Mouse (Mus musculus) spleen, adult 2 months (tissue): ENCODE data around the gene Zfyve1. TPM values are rescaled to one million over a fixed set of nuclear protein-coding genes. Genes with fewer than 3 reads are reported as not detected.

ENCODE experiments used
- DNase-seq, 2 experiments: peaks; one replicate each; pipeline versions ENCODE4 v3.0.0 to v3.0.0-alpha.2; 2012 to 2021; ENCODE audit warnings: low spot score in 2 of 2, low read depth in 1 of 2
- H3K27ac ChIP-seq: fragments of 200-500 bp; 2 replicates; pipeline ENCODE4 v1.5.1; 2012; ENCODE audit warnings: low read length, inconsistent platforms; ENCODE audit not compliant: insufficient read depth
- H3K27me3 ChIP-seq: fragments of 200-500 bp; 2 replicates; pipeline ENCODE4 v1.6.1; 2012; ENCODE audit warnings: mild to moderate bottlenecking, moderate library complexity, low read length, inconsistent platforms; ENCODE audit not compliant: control insufficient read depth, insufficient read depth
- H3K36me3 ChIP-seq: fragments of 200-500 bp; 2 replicates; pipeline ENCODE4 v1.6.1; 2012; ENCODE audit warnings: mild to moderate bottlenecking, low read length, inconsistent platforms; ENCODE audit not compliant: control insufficient read depth, insufficient read depth
- H3K4me1 ChIP-seq: fragments of 200-500 bp; 2 replicates; pipeline ENCODE4 v1.6.1; 2011; ENCODE audit warnings: inconsistent platforms; ENCODE audit not compliant: control insufficient read depth, insufficient read depth, insufficient read length
- H3K4me3 ChIP-seq: fragments of 200-500 bp; 2 replicates; pipeline ENCODE4 v1.5.1; 2011; ENCODE audit warnings: mild to moderate bottlenecking, inconsistent platforms; ENCODE audit not compliant: insufficient read depth, insufficient read length; ENCODE audit errors: extremely low read depth
- CTCF ChIP-seq: fragments of 200-500 bp; IDR thresholded peaks from 2 replicates; pipeline ENCODE4 v1.5.1; 2011; ENCODE audit warnings: mild to moderate bottlenecking, inconsistent platforms; ENCODE audit not compliant: insufficient read depth, insufficient read length, insufficient replicate concordance; ENCODE audit errors: extremely low read depth
- POLR2A ChIP-seq: fragments of 200-500 bp; IDR thresholded peaks from 2 replicates; pipeline ENCODE4 v1.6.1; 2011; ENCODE audit warnings: low read depth, low read length, inconsistent platforms
- WGBS: fragments of 180-500 bp; shearing (Covaris S2); methylation state at CpG from one replicate; pipeline ENCODE4 v1.1.7; 2018; 5-methylcytosine and 5-hydroxymethylcytosine counted together
- polyA plus RNA-seq: library from polyadenylated mRNA; depleted of rRNA; stranded (reverse); fragments of >200 nt; gene quantifications from 2 replicates; pipeline ENCODE4 v1.2.3, GENCODE M21; 2012

Gene Zfyve1
- polyA plus RNA-seq, 1 experiment, result 26.5 TPM

DNA sequence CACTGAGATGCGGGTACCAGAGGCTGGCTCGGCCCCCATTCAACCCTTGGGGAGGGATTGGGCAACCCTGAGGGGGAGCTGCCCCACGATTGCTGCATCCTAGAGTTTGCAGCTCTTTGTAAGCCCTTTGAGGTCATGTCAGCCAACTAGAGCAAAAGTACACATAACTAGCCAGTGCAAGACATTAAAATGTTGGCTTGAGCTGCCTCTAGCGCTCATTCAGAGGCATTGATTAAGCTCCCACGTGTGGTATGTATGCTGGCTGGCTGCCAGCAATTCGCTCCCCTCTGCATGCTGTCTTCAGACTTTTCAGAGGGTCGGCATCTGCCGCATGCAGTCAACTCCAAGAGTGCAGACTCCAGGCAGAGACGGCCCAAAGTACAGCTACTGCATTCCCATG is 61.0 kb downstream of the Zfyve1 start:
- peaks cover 16% of the 10 kb centered on the region; the same call in 1 of the 2 replicates for H3K36me3 ChIP-seq
- 88% methylated on average over 9 of the region's 9 CpGs for WGBS
- no peaks in the 10 kb centered on the region for H3K4me1 ChIP-seq
- no peak overlapping the region for H3K4me3 ChIP-seq
- TF ChIP-seq CTCF (no peak), POLR2A (no peak)
- H3K27ac ChIP-seq, result no peak overlapping the region
- DNase-seq, result no peak
- H3K27me3 ChIP-seq, result no peaks in the 10 kb centered on the region

DNA sequence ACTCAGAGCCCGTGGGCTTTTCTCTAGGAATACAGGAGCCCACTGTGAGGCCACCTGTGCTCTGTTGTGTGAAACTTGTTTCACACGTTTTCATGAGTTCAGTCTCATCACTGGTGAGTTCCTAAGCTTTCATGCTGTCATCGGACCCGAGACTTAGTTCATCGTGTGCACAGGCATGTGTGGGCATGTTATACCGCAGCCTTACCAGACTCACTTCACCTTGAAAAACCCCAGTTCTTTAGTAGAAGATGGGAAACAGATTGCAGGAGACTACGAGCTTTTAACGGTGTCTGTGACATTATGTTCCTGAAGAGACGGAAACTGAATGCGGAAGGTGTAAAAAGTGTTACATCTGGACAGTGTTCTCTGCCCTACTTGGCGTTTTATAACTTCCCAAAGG is 61.6 kb downstream of the Zfyve1 start:
- H3K27ac ChIP-seq, result no peak overlapping the region
- H3K4me3 ChIP-seq, result no peak overlapping the region
- peaks cover 17% of the 10 kb centered on the region; the same call in 1 of the 2 replicates for H3K36me3 ChIP-seq
- DNase-seq, result no peak
- no peaks in the 10 kb centered on the region for H3K27me3 ChIP-seq
- 95% methylated on average over 11 of the region's 11 CpGs for WGBS
- H3K4me1 ChIP-seq, result no peaks in the 10 kb centered on the region
- TF ChIP-seq POLR2A (no peak), CTCF (no peak)

DNA sequence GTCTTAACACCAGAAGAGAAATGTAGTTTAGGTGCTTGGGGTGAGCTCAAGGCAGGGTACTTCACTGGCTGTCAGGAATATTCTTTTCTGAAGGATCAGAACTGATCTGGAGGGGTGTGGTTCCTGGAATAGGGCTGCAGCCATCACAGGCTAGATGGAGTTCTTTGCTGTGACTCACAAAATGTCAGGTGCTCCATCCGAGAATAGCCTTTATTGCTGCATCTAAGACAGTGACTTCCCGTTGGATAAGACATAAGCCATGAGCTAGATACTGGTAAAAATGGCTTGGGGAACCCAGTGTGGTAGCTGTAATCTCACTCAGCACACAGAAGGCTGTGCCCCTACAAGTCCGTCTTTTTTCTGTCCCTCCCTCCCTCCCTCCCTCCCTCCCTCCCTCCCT is 62.8 kb downstream of the Zfyve1 start:
- Histone ChIP-seq H3K36me3 (peaks cover 13% of the 10 kb centered on the region; the same call in 1 of the 2 replicates), H3K27ac (no peak overlapping the region), H3K4me3 (no peak overlapping the region), H3K4me1 (no peaks in the 10 kb centered on the region), H3K27me3 (no peaks in the 10 kb centered on the region)
- WGBS, result 96% methylated on average over 3 of the region's 3 CpGs
- no peak for DNase-seq
- TF ChIP-seq POLR2A (no peak), CTCF (no peak)

DNA sequence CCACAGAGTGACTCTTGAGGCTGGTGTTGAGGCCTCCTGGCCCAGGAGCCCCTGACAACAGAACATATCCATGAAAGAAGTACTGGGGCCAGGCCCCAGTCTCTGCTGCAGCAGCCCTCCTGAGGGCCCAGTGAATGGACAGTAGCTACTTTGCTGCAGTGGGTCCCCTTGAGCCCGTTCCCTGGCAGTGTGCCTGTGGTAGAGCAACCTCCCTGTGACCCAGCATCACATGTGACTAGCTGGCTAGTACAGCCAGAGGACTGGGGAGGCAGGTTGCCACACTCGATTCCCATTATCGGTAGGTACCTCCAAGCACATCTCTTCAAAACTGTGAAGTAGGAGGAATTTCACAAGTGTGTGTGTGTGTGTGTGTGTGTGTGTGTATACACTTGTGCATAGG is 64.1 kb downstream of the Zfyve1 start:
- no peak for DNase-seq
- Histone ChIP-seq H3K4me3 (no peak overlapping the region), H3K4me1 (no peaks in the 10 kb centered on the region), H3K27me3 (no peaks in the 10 kb centered on the region), H3K36me3 (peaks cover 7% of the 10 kb centered on the region; the same call in 1 of the 2 replicates), H3K27ac (no peak overlapping the region)
- TF ChIP-seq CTCF (no peak), POLR2A (no peak)
- 91% methylated on average over 3 of the region's 3 CpGs for WGBS

DNA sequence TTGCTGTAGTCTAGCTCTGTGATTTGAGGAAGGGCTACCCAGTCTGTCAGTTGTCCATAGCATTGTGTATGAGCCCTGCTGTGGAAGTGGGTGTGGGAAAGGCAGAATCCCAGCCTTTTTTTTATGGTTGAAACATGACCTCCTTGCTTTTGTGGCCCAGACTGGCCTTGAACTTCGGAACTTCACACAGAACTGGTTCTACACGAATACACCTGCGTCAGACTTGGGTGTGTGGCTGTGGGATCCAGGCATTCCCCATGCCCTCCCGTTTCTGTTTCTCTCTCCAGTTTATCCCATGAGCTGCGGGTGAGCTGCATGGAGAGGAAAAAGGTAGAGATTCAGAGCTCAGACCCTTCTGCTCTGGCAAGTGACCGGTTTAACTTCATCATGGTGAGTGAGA is 65.0 kb downstream of the Zfyve1 start:
- Histone ChIP-seq H3K27me3 (no peaks in the 10 kb centered on the region), H3K36me3 (peaks cover 7% of the 10 kb centered on the region; the same call in 1 of the 2 replicates), H3K4me1 (no peaks in the 10 kb centered on the region), H3K27ac (no peak overlapping the region), H3K4me3 (no peak overlapping the region)
- no peak for DNase-seq
- no peak for TF ChIP-seq POLR2A
- TF ChIP-seq CTCF, result no peak
- 92% methylated on average over 6 of the region's 6 CpGs for WGBS

DNA sequence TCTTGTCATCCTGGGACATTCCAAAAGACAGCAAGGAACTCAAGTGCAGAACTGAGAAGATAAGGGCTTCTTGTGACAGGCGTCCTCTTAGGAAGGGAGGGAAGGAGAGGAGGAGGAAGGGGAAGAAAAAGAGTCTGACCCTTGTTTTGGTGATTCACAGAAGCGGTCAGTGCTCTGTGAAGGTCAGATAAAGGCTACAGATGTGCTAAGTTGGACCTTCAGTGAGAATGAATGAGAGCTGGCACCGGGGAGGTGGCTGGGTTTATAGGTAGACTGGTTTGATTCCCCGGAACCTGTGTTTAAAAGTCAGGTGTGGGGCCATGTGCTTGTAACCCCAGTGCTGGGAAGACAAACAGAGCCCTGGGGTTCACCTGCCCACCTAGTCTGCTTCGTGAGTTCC is 68.4 kb downstream of the Zfyve1 start:
- no peak overlapping the region for H3K4me3 ChIP-seq
- no peaks in the 10 kb centered on the region for H3K27me3 ChIP-seq
- H3K27ac ChIP-seq, result no peak overlapping the region
- no peak for DNase-seq
- WGBS, result 92% methylated on average over 5 of the region's 5 CpGs
- TF ChIP-seq CTCF (no peak), POLR2A (no peak)
- H3K36me3 ChIP-seq, result peaks cover 7% of the 10 kb centered on the region
- no peaks in the 10 kb centered on the region for H3K4me1 ChIP-seq

DNA sequence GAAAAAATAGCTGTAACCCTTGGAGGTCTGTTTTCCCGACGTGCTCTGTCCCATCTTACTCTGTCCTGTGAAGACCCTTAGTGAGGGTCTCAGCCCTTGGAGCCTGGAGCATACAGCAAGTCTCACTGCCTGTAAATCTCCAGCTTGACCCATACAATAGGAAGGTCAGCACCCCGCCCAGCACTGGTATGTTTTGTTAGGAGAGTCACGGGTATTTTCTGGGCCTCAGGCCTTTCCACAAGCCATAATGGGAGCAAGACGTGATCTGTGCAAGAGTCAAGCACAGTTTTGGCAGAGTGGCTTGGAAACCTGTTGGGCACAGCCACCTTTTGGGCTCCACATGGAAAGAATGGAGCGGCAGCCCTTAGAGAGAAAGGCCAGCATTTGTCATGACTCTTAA is 69.2 kb downstream of the Zfyve1 start:
- H3K27me3 ChIP-seq, result no peaks in the 10 kb centered on the region
- TF ChIP-seq CTCF (no peak), POLR2A (no peak)
- 94% methylated on average over 6 of the region's 6 CpGs for WGBS
- no peaks in the 10 kb centered on the region for H3K4me1 ChIP-seq
- H3K4me3 ChIP-seq, result no peak overlapping the region
- no peak overlapping the region for H3K27ac ChIP-seq
- no peak for DNase-seq
- H3K36me3 ChIP-seq, result peaks cover 6% of the 10 kb centered on the region
